Mouse (Mus musculus) heart, embryonic 16.5 days (tissue): ENCODE measurements around the gene Glg1. TPM values are rescaled to one million over a fixed set of nuclear protein-coding genes. Genes with fewer than 3 reads are reported as not detected.
A peak's percentile ranks its signal among the peaks of the same experiment; 100 is the strongest.
"Not testable (repeated sequence)": the region's sequence is repeated elsewhere in the genome, so short reads cannot be mapped to it uniquely, and the experiment has no call there.

ENCODE experiments used
- ATAC-seq: fragments of 200-750 bp; cut with Nextera tagmentation; replicated peaks from 2 replicates; pipeline ENCODE4 v1.8.0; 2017; ENCODE audit warnings: moderate number of reproducible peaks; ENCODE audit not compliant: insufficient read depth, low FRiP score; ENCODE audit errors: extremely low read depth
- H3K27ac ChIP-seq: fragments of 300-500 bp; sonication (generic); 2 replicates; pipeline ENCODE4 v1.5.1; 2014; ENCODE audit warnings: mild to moderate bottlenecking, low read length, control low read depth, moderate library complexity
- H3K27me3 ChIP-seq: fragments of 300-500 bp; sonication (generic); 2 replicates; pipeline ENCODE4 v1.6.1; 2014; ENCODE audit warnings: low read length, mixed read lengths; ENCODE audit not compliant: control insufficient read depth, insufficient read depth
- H3K36me3 ChIP-seq: fragments of 300-500 bp; sonication (generic); 2 replicates; pipeline ENCODE4 v1.6.1; 2014; ENCODE audit not compliant: control insufficient read depth, insufficient read depth
- H3K4me1 ChIP-seq: fragments of 300-500 bp; sonication (generic); 2 replicates; pipeline ENCODE4 v1.6.1; 2014; ENCODE audit warnings: low read length, mixed read lengths; ENCODE audit not compliant: control insufficient read depth, insufficient read depth
- H3K4me2 ChIP-seq: fragments of 300-500 bp; sonication (generic); 2 replicates; pipeline ENCODE4 v1.6.1; 2014; ENCODE audit warnings: low read depth, mild to moderate bottlenecking, control low read depth, low read length
- H3K4me3 ChIP-seq: fragments of 300-500 bp; sonication (generic); 2 replicates; pipeline ENCODE4 v1.5.1; 2014; ENCODE audit warnings: mild to moderate bottlenecking, control low read depth, low read length
- H3K9ac ChIP-seq: fragments of 300-500 bp; sonication (generic); 2 replicates; pipeline ENCODE4 v1.6.1; 2014; ENCODE audit warnings: low read length, control low read depth
- H3K9me3 ChIP-seq: fragments of 300-500 bp; sonication (generic); replicated peaks from 2 replicates; pipeline ENCODE4 v1.6.1; 2016; ENCODE audit warnings: low read length; ENCODE audit not compliant: control insufficient read depth
- WGBS: fragments of 180-500 bp; shearing (Covaris S2); extraction: QIAGEN DNeasy Blood & Tissue Kit; methylation state at CpG from one replicate; pipeline ENCODE4 v1.1.7; 2014; 5-methylcytosine and 5-hydroxymethylcytosine counted together
- microRNA-seq: library from miRNA; unstranded; fragments of <30 nt; microRNA quantifications from one replicate; pipeline ENCODE4, GENCODE M21; 2017
- polyA plus RNA-seq: library from polyadenylated mRNA; unstranded; fragments of >200 nt; fragmentation: Nextera tagmentation; extraction: Ambion mirVana; gene quantifications from 2 replicates; pipeline ENCODE4 v1.2.1, GENCODE M21; 2015

Gene Glg1
- polyA plus RNA-seq, 1 experiment from 2014 or later, result 55.7 TPM

DNA sequence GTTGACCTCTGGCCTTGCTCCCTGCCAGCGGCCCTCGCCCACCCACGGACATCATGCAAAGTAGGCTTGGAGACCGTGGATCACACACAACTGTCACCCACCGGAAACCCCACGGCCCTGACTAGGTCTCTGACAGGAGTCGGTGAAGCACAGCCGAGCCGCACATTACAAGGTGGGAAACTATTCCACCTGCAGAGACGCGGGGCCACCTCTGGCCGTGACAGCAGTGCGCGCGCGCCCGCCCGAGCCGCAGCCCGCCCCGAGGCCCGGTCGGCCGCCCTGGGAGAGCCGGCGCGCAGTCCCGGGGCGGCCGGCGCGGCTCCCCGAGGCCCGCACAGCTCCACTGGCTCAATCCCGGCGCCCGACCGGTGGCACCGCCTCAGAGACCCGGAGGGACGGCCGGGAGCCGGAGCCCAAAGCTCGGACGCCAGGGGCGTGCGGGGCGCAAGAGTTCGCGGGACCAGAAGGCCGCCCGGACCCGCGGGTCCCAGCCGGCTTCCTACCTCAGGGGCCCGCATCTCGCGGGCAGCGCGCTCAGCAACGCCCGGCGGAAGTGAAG is 114.0 kb downstream of the Glg1 start:
- peak overlapping the region; percentile 83 for H3K4me3 ChIP-seq
- H3K27me3 ChIP-seq, ATAC-seq, H3K9me3 ChIP-seq, H3K36me3 ChIP-seq, H3K4me1 ChIP-seq: not testable (repeated sequence)
- peak overlapping the region; percentile 59 for H3K27ac ChIP-seq
- H3K9ac ChIP-seq, result peak overlapping the region; percentile 76
- under 1% methylated on average over 51 of the region's 63 CpGs for WGBS
- peak overlapping the region; percentile 90 for H3K4me2 ChIP-seq

DNA sequence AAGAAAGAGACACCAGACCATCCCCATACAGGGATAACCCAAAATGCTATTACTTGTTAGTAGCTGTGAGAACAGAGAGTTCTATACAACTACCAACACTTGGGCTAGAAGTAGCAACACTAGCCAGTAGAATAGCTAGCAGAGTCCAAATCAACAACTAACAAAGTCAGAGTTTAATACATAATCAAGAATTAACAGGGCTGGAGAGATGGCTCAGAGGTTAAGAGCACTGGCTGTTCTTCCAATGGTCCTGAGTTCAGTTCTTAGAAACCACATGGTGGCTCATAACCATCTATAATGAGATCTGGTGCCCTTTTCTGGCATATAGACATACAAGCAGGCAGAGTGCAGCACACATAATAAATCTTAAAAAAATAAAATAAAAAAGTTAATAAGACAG is 116.5 kb downstream of the Glg1 start:
- Histone ChIP-seq H3K9me3 (no peaks in the 10 kb centered on the region), H3K9ac (no peak overlapping the region), H3K4me1 (peaks cover 14% of the 10 kb centered on the region), H3K4me3 (no peak overlapping the region), H3K27me3 (no peaks in the 10 kb centered on the region), H3K4me2 (no peak overlapping the region), H3K27ac (no peak overlapping the region), H3K36me3 (0 out of 2 replicates have a peak, but pooled peaks cover 4% of the 10 kb centered on the region)
- no peak for ATAC-seq

DNA sequence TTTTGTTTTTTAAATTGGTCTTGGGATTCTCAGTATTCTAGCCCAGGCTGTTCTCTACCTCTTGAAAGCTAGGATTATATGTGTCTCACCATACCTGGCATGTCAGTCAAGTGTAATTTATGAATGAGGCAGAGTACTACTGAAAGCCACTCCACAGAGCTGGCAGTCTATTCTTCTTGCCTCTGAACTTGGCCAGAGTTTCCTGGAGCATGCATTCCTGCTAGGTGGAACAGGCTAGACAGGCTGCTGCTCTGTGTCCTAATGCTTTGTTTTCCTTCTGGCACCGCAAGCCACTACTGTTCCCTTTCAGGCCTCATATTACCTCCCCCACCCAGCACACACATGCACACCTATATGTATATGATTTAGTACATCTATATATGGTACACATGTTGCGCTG is 128.3 kb downstream of the Glg1 start:
- Histone ChIP-seq H3K27me3 (no peaks in the 10 kb centered on the region), H3K27ac (no peak overlapping the region), H3K4me1 (no peaks in the 10 kb centered on the region), H3K36me3 (peaks cover 31% of the 10 kb centered on the region), H3K4me2 (no peak overlapping the region), H3K9me3 (no peaks in the 10 kb centered on the region), H3K4me3 (no peak overlapping the region), H3K9ac (no peak overlapping the region)
- 80% methylated on average over 2 of the region's 2 CpGs for WGBS
- ATAC-seq, result no peak

DNA sequence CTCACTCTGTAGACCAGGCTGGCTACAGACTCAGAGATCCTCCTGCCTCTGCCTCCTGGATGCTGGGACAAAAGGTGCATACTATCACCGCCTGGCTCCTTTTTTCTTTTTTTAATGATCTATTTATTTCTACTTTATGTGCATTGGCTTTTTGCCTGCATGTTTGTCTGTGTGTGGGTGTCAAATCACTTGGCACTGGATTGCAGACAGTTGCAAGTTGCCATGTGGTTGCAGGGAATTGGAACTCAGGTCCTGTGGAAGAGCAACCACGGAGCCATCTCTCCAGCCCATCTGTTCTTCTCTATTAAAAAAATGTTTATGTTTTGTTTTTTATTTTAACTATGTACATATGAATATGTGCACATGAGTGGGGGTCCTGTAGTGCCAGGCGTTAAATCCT is 139.5 kb downstream of the Glg1 start:
- H3K4me2 ChIP-seq, result no peak overlapping the region
- H3K9ac ChIP-seq, result no peak overlapping the region
- H3K36me3 ChIP-seq, result peaks cover 53% of the 10 kb centered on the region
- no peaks in the 10 kb centered on the region for H3K9me3 ChIP-seq
- no peaks in the 10 kb centered on the region for H3K4me1 ChIP-seq
- ATAC-seq, result no peak
- 93% methylated on average over 3 of the region's 3 CpGs for WGBS
- H3K4me3 ChIP-seq, result no peak overlapping the region
- H3K27ac ChIP-seq, result no peak overlapping the region
- H3K27me3 ChIP-seq, result no peaks in the 10 kb centered on the region

DNA sequence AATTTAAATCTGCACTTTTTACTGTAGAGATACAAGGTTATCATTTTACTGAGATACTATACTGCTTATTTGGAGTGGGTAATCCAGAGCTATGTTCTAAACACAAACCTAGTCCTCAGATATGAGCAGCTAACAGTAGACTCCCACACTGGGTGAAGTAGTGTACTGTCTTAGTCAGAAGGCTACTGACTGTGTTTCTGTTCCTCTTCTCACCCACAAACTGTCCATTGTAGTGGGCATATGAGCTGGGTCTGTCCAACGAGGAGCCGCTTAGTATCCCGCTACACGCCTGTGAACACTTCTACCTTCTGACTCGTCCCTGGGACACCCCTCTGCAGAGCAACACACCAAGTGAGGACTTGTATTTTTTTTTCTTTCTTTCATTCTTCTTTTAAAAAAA is 144.1 kb downstream of the Glg1 start:
- no peak overlapping the region for H3K4me3 ChIP-seq
- H3K27me3 ChIP-seq, result no peaks in the 10 kb centered on the region
- H3K4me1 ChIP-seq, result no peaks in the 10 kb centered on the region
- no peak overlapping the region for H3K4me2 ChIP-seq
- no peak overlapping the region for H3K27ac ChIP-seq
- H3K9me3 ChIP-seq, result no peaks in the 10 kb centered on the region
- ATAC-seq, result no peak
- WGBS, result 90% methylated on average over 5 of the region's 5 CpGs
- no peak overlapping the region for H3K9ac ChIP-seq
- peaks cover 37% of the 10 kb centered on the region for H3K36me3 ChIP-seq

Small RNAs within 50 kb of the gene (microRNA-seq; reads per million reads assigned to microRNA genes)
- gene Gm23193, result not detected

Other genes starting within 250 kb of the Glg1 start
- gene Ddx19b, start 227.5 kb downstream of the Glg1 start, polyA plus RNA-seq, result 4.0 and 4.4 TPM in 2 replicates
- gene Aars, start 226.1 kb downstream of the Glg1 start, polyA plus RNA-seq, result 35.3 and 35.5 TPM in 2 replicates
- gene Exosc6, start 202.9 kb downstream of the Glg1 start, polyA plus RNA-seq, result 5.6 and 6.4 TPM in 2 replicates
- 0.11 TPM in 1 of 2 replicates, not detected in the other for gene Clec18a, start 166.8 kb downstream of the Glg1 start, polyA plus RNA-seq
- 10.3 and 13.6 TPM in 2 replicates for gene Pdpr, start 164.6 kb downstream of the Glg1 start, polyA plus RNA-seq
- gene Rfwd3, start 41.0 kb upstream of the Glg1 start, polyA plus RNA-seq, result 38.5 and 39.8 TPM in 2 replicates
- 3.0 and 4.4 TPM in 2 replicates for gene Mlkl, start 79.0 kb upstream of the Glg1 start, polyA plus RNA-seq
- 0.14 and 0.17 TPM in 2 replicates for gene Fa2h, start 134.6 kb upstream of the Glg1 start, polyA plus RNA-seq